Mouse (Mus musculus) forebrain, embryonic 14.5 days (tissue): ENCODE measurements around the gene Ubash3b. TPM values are rescaled to one million over a fixed set of nuclear protein-coding genes. Genes with fewer than 3 reads are reported as not detected.

ENCODE experiments used
- ATAC-seq: fragments of 200-750 bp; cut with Nextera tagmentation; 2 replicates; pipeline ENCODE4 v1.8.0; 2017; ENCODE audit warnings: mild to moderate bottlenecking, moderate library complexity
- DNase-seq: peaks from one replicate; pipeline ENCODE4 v3.0.0-alpha.2; 2015; ENCODE audit warnings: low spot score
- H3K27ac ChIP-seq: fragments of 300-500 bp; sonication (generic); 2 replicates; pipeline ENCODE4 v1.5.1; 2014; ENCODE audit warnings: low read depth, mild to moderate bottlenecking, control low read depth, low read length, moderate library complexity
- H3K27me3 ChIP-seq: fragments of 300-500 bp; sonication (generic); replicated peaks from 2 replicates; pipeline ENCODE4 v1.6.1; 2014; ENCODE audit warnings: low read length, control low read depth, mixed read lengths; ENCODE audit not compliant: control insufficient read depth, insufficient read depth
- H3K36me3 ChIP-seq: fragments of 300-500 bp; sonication (generic); 2 replicates; pipeline ENCODE4 v1.6.1; 2014; ENCODE audit warnings: low read length, control low read depth; ENCODE audit not compliant: control insufficient read depth, insufficient read depth
- H3K4me1 ChIP-seq: fragments of 300-500 bp; sonication (generic); 2 replicates; pipeline ENCODE4 v1.6.1; 2014; ENCODE audit warnings: antibody characterized with exemption, low read length, control low read depth; ENCODE audit not compliant: control insufficient read depth, insufficient read depth
- H3K4me2 ChIP-seq: fragments of 300-500 bp; sonication (generic); 2 replicates; pipeline ENCODE4 v1.6.1; 2014; ENCODE audit warnings: mild to moderate bottlenecking, control low read depth, low read length
- H3K4me3 ChIP-seq: fragments of 300-500 bp; sonication (generic); 2 replicates; pipeline ENCODE4 v1.5.1; 2014; ENCODE audit warnings: low read depth, low read length, control low read depth
- H3K9ac ChIP-seq: fragments of 300-500 bp; sonication (generic); 2 replicates; pipeline ENCODE4 v1.6.1; 2014; ENCODE audit warnings: mild to moderate bottlenecking, low read length, control low read depth, moderate library complexity
- H3K9me3 ChIP-seq: fragments of 300-500 bp; sonication (generic); replicated peaks from 2 replicates; pipeline ENCODE4 v1.6.1; 2016; ENCODE audit warnings: low read length, control low read depth, mixed read lengths; ENCODE audit not compliant: control insufficient read depth
- WGBS: fragments of 180-500 bp; shearing (Covaris S2); extraction: QIAGEN DNeasy Blood & Tissue Kit; methylation state at CpG from one replicate; pipeline ENCODE4 v1.1.7; 2014; 5-methylcytosine and 5-hydroxymethylcytosine counted together
- polyA plus RNA-seq: library from polyadenylated mRNA; unstranded; fragments of >200 nt; fragmentation: Nextera tagmentation; extraction: Ambion mirVana; gene quantifications from 2 replicates; pipeline ENCODE4 v1.2.1, GENCODE M21; 2014

The Ubash3b gene
- polyA plus RNA-seq, 1 experiment from 2014 or later: 13.8 TPM

GRCm38 (mm10) chr9:41190745-41191482, 29.4 kb upstream of the Ubash3b start:
- peak; percentile 94 for DNase-seq
- Histone ChIP-seq H3K27ac (no peak overlapping the region), H3K36me3 (no peaks in the 10 kb centered on the region), H3K27me3 (no peaks in the 10 kb centered on the region), H3K4me1 (no peaks in the 10 kb centered on the region; the same call in 1 of the 2 replicates), H3K4me2 (no peak overlapping the region), H3K4me3 (no peak overlapping the region), H3K9ac (no peak overlapping the region), H3K9me3 (no peaks in the 10 kb centered on the region)
- WGBS: 18% methylated on average over 9 of the region's 9 CpGs
- peak; percentile 91 for ATAC-seq

- H3K4me2 ChIP-seq: no peak overlapping the region
- H3K27ac ChIP-seq: no peak overlapping the region
- H3K4me1 ChIP-seq: no peaks in the 10 kb centered on the region; the same call in 1 of the 2 replicates
- DNase-seq (no peak), ATAC-seq (no peak)
- no peak overlapping the region for H3K9ac ChIP-seq
- no peaks in the 10 kb centered on the region for H3K27me3 ChIP-seq
- H3K4me3 ChIP-seq: no peak overlapping the region
- WGBS: 88% methylated on average over 4 of the region's 4 CpGs
- H3K9me3 ChIP-seq: no peaks in the 10 kb centered on the region
- H3K36me3 ChIP-seq: no peaks in the 10 kb centered on the region
These were observed 26.4 kb upstream of the Ubash3b start for GRCm38 (mm10) chr9:41187939-41188338.

- H3K9me3 ChIP-seq: no peaks in the 10 kb centered on the region
- no peak overlapping the region for H3K9ac ChIP-seq
- no peaks in the 10 kb centered on the region for H3K36me3 ChIP-seq
- H3K27me3 ChIP-seq: no peaks in the 10 kb centered on the region
- H3K4me3 ChIP-seq: no peak overlapping the region
- no peak overlapping the region for H3K27ac ChIP-seq
- 90% methylated on average over 9 of the region's 9 CpGs for WGBS
- H3K4me2 ChIP-seq: no peak overlapping the region
- no peak for DNase-seq
- no peaks in the 10 kb centered on the region; the same call in 1 of the 2 replicates for H3K4me1 ChIP-seq
- no peak for ATAC-seq
These were observed 26.0 kb upstream of the Ubash3b start for GRCm38 (mm10) chr9:41187498-41187897.

GRCm38 (mm10) chr9:41185331-41185730, 23.8 kb upstream of the Ubash3b start:
- Histone ChIP-seq H3K36me3 (no peaks in the 10 kb centered on the region), H3K27me3 (no peaks in the 10 kb centered on the region)

GRCm38 (mm10) chr9:41182550-41182949, 21.1 kb upstream of the Ubash3b start:
- Histone ChIP-seq H3K4me1 (no peaks in the 10 kb centered on the region), H3K27ac (no peak overlapping the region), H3K27me3 (no peaks in the 10 kb centered on the region), H3K4me2 (no peak overlapping the region), H3K9ac (no peak overlapping the region), H3K36me3 (no peaks in the 10 kb centered on the region), H3K9me3 (no peaks in the 10 kb centered on the region), H3K4me3 (no peak overlapping the region)
- peak; percentile 74 for DNase-seq
- peak; percentile 58 for ATAC-seq

More at GRCm38 (mm10) chr9:41185331-41185730, 23.8 kb upstream of the Ubash3b start:
- ATAC-seq: no peak
- no peaks in the 10 kb centered on the region for H3K4me1 ChIP-seq
- 72% methylated on average over 9 of the region's 9 CpGs for WGBS
- no peak overlapping the region for H3K4me2 ChIP-seq
- no peak overlapping the region for H3K9ac ChIP-seq
- H3K27ac ChIP-seq: no peak overlapping the region
- no peak overlapping the region for H3K4me3 ChIP-seq
- H3K9me3 ChIP-seq: no peaks in the 10 kb centered on the region
- no peak for DNase-seq

- Histone ChIP-seq H3K9me3 (no peaks in the 10 kb centered on the region), H3K27ac (no peak overlapping the region), H3K27me3 (no peaks in the 10 kb centered on the region), H3K4me3 (no peak overlapping the region), H3K36me3 (no peaks in the 10 kb centered on the region), H3K9ac (no peak overlapping the region), H3K4me1 (no peaks in the 10 kb centered on the region), H3K4me2 (no peak overlapping the region)
- ATAC-seq: no peak
- 72% methylated on average over 8 of the region's 8 CpGs for WGBS
- DNase-seq: no peak
These were observed 20.3 kb upstream of the Ubash3b start for GRCm38 (mm10) chr9:41181803-41182202.

GRCm38 (mm10) chr9:41181372-41181771, 19.9 kb upstream of the Ubash3b start:
- H3K27ac ChIP-seq: no peak overlapping the region
- no peaks in the 10 kb centered on the region for H3K4me1 ChIP-seq
- WGBS: 82% methylated on average over 9 of the region's 9 CpGs
- H3K9ac ChIP-seq: no peak overlapping the region
- H3K36me3 ChIP-seq: no peaks in the 10 kb centered on the region
- no peak for ATAC-seq
- H3K27me3 ChIP-seq: no peaks in the 10 kb centered on the region
- H3K9me3 ChIP-seq: no peaks in the 10 kb centered on the region
- H3K4me3 ChIP-seq: no peak overlapping the region
- DNase-seq: no peak
- H3K4me2 ChIP-seq: no peak overlapping the region

- H3K27ac ChIP-seq: no peak overlapping the region
- H3K36me3 ChIP-seq: no peaks in the 10 kb centered on the region
- DNase-seq: no peak
- no peak overlapping the region for H3K9ac ChIP-seq
- WGBS: 85% methylated on average over 5 of the region's 5 CpGs
- no peak overlapping the region for H3K4me2 ChIP-seq
- H3K9me3 ChIP-seq: no peaks in the 10 kb centered on the region
- H3K4me3 ChIP-seq: no peak overlapping the region
- no peaks in the 10 kb centered on the region for H3K4me1 ChIP-seq
- H3K27me3 ChIP-seq: no peaks in the 10 kb centered on the region
- no peak for ATAC-seq
These were observed 17.6 kb upstream of the Ubash3b start for GRCm38 (mm10) chr9:41179056-41179455.

GRCm38 (mm10) chr9:41173158-41173557, 11.7 kb upstream of the Ubash3b start:
- Histone ChIP-seq H3K4me3 (no peak overlapping the region), H3K36me3 (no peaks in the 10 kb centered on the region), H3K27me3 (no peaks in the 10 kb centered on the region), H3K4me1 (no peaks in the 10 kb centered on the region), H3K9ac (no peak overlapping the region), H3K4me2 (no peak overlapping the region), H3K27ac (no peak overlapping the region), H3K9me3 (no peaks in the 10 kb centered on the region)
- ATAC-seq: no peak
- no peak for DNase-seq
- 87% methylated on average over 3 of the region's 3 CpGs for WGBS
